In the genomic region with DNA sequence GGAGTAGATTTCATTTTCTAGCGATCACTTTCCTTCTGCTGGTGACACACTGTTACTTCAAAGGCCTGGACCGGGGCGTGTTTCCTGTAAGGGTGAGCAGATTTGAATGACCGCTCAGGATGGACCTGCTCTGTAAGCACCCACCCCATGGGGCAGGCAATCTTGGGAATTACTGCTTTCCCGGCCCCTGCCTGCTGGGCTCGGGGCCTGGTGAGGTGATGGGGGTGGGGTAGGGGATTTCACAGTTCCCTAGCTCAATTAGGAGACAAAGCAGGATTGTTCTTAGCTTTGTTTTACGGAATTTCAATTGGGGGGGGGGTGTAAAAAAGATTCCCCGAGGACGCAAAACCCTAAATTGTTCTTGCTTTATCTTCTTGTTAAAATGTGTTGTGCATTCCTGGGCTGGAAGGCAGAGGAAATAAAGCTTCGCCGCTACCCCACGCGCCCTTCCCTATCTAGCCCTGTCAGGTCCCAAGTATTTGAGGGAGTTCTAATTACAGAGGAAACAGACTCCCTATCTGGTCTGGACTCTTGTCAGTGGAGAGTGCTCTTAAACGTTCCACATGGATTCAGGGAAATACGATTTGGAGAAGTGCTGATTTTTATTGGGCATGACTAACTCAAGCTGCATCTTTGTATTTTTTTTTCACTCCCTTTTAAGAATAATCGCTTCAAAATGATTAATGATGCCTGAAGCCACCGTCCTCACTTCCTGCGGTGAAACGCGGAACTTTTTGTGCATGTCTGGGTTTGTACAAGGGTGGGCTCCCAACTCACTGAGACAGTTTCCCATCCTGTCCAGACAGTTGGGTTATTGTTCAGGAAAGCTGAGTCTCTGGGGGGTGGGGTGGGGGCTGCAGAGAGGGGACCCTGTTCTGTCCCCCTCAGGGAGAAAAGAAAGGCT, we compare ENCODE assay signal across 8 mouse cellular contexts.
DNase-seq lines count a peak whose midpoint lies in the region; ATAC-seq and TF ChIP-seq lines count a peak whose summit lies in the region.

No protein-coding gene starts in this region.

- no peak for TF ChIP-seq POLR2A in spleen, adult 2 months (IDR thresholded peaks at IDR 0.05; ENCODE audit: low read depth, low read length)
- no peak for TF ChIP-seq POLR2A in lung, adult 2 months (IDR thresholded peaks at IDR 0.05; ENCODE audit: borderline replicate concordance, extremely low read depth, low read depth, low read length)

- 29% methylated on average over 20 of the region's 20 CpGs for WGBS in spleen, adult 2 months
- WGBS in forebrain, embryonic 16.5 days = 2% methylated on average over 20 of the region's 20 CpGs
- WGBS in kidney, embryonic 15.5 days = 1% methylated on average over 20 of the region's 20 CpGs
- 16% methylated on average over 20 of the region's 20 CpGs for WGBS in lung, adult 2 months

- no peaks in the 10 kb centered on the region for H3K27me3 ChIP-seq in spleen, adult 2 months (ENCODE audit: control insufficient read depth, insufficient read depth, low read length)
- no peaks in the 10 kb centered on the region for H3K27me3 ChIP-seq in forebrain, embryonic 16.5 days (replicated peaks; ENCODE audit: control insufficient read depth, insufficient read depth, low read length)
- no peaks in the 10 kb centered on the region for H3K27me3 ChIP-seq in kidney, embryonic 15.5 days

- DNase-seq in spleen, adult 2 months (ENCODE audit: low read depth in 1 of 2, low spot score in 2 of 2) = no peak
- no peak for DNase-seq in spleen, adult 18-20 months
- DNase-seq in naive thymus-derived CD4-positive, alpha-beta T cell, adult 2 months (ENCODE audit: low read depth) = peak; percentile 34
- DNase-seq in gastrocnemius, postnatal 4 days (ENCODE audit: low spot score in 2 of 2) = no peak
- DNase-seq in lung, adult 2 months = no peak
- no peak for DNase-seq in urinary bladder, adult 2 months (ENCODE audit: low spot score)

- H3K36me3 ChIP-seq in spleen, adult 2 months (ENCODE audit: control insufficient read depth, insufficient read depth, low read length) = no peaks in the 10 kb centered on the region
- H3K36me3 ChIP-seq in forebrain, embryonic 16.5 days (ENCODE audit: control insufficient read depth, insufficient read depth) = no peaks in the 10 kb centered on the region
- H3K36me3 ChIP-seq in kidney, embryonic 15.5 days = no peaks in the 10 kb centered on the region

- peak; percentile 18; the same call in 1 of the 2 replicates for ATAC-seq in forebrain, embryonic 16.5 days
- ATAC-seq in kidney, embryonic 15.5 days (replicated peaks; ENCODE audit: low FRiP score) = peak; percentile 70

- H3K9ac ChIP-seq in forebrain, embryonic 16.5 days (replicated peaks; ENCODE audit: low read depth, low read length) = peak overlapping the region; percentile 52
- peak overlapping the region; percentile 27; the same call in 1 of the 2 replicates for H3K9ac ChIP-seq in kidney, embryonic 15.5 days

- peak overlapping the region; percentile 58 for H3K4me2 ChIP-seq in forebrain, embryonic 16.5 days (ENCODE audit: low read length)
- H3K4me2 ChIP-seq in kidney, embryonic 15.5 days = peak overlapping the region; percentile 68

- peak overlapping the region; percentile 23; the same call in 1 of the 2 replicates for H3K4me3 ChIP-seq in spleen, adult 2 months (ENCODE audit: extremely low read depth, insufficient read depth, insufficient read length)
- H3K4me3 ChIP-seq in forebrain, embryonic 16.5 days (replicated peaks; ENCODE audit: low read length) = peak overlapping the region; percentile 31
- peak overlapping the region; percentile 34 for H3K4me3 ChIP-seq in kidney, embryonic 15.5 days (replicated peaks)
- no peak overlapping the region for H3K4me3 ChIP-seq in lung, adult 2 months (replicated peaks; ENCODE audit: extremely low read depth, low read depth, low read length)

- peaks cover 3% of the 10 kb centered on the region; the same call in 1 of the 2 replicates for H3K4me1 ChIP-seq in spleen, adult 2 months (ENCODE audit: control insufficient read depth, insufficient read depth, insufficient read length)
- H3K4me1 ChIP-seq in forebrain, embryonic 16.5 days (replicated peaks; ENCODE audit: control insufficient read depth, insufficient read depth, low read length) = peaks cover 45% of the 10 kb centered on the region
- peaks cover 63% of the 10 kb centered on the region for H3K4me1 ChIP-seq in kidney, embryonic 15.5 days
- H3K4me1 ChIP-seq in lung, adult 2 months (ENCODE audit: control insufficient read depth, insufficient read depth, low read length) = peaks cover 6% of the 10 kb centered on the region; the same call in 1 of the 2 replicates

- H3K9me3 ChIP-seq in forebrain, embryonic 16.5 days (ENCODE audit: control insufficient read depth, low read length) = no peaks in the 10 kb centered on the region
- no peaks in the 10 kb centered on the region for H3K9me3 ChIP-seq in kidney, embryonic 15.5 days (replicated peaks)

- no peak for TF ChIP-seq CTCF in spleen, adult 2 months (IDR thresholded peaks at IDR 0.05; ENCODE audit: extremely low read depth, insufficient read depth, insufficient read length, insufficient replicate concordance)
- no peak for TF ChIP-seq CTCF in lung, adult 2 months (IDR thresholded peaks at IDR 0.05; ENCODE audit: insufficient read depth, low read length)

- no peak overlapping the region for H3K27ac ChIP-seq in spleen, adult 2 months (ENCODE audit: insufficient read depth, low read length)
- peak overlapping the region; percentile 39 for H3K27ac ChIP-seq in forebrain, embryonic 16.5 days (ENCODE audit: low read length)
- peak overlapping the region; percentile 87 for H3K27ac ChIP-seq in kidney, embryonic 15.5 days
